Mouse (Mus musculus) monocyte, adult 59 days (primary cell): ENCODE measurements around the gene Gtpbp4. TPM values are rescaled to one million over a fixed set of nuclear protein-coding genes. Genes with fewer than 3 reads are reported as not detected.

ENCODE experiments used
- total RNA-seq, 2 experiments: library from RNA; stranded (reverse); gene quantifications; one replicate each; pipeline ENCODE4 v1.2.4; 2023

Gene Gtpbp4
- total RNA-seq = 10 to 100 TPM; 39.0 to 46.2 TPM

DNA sequence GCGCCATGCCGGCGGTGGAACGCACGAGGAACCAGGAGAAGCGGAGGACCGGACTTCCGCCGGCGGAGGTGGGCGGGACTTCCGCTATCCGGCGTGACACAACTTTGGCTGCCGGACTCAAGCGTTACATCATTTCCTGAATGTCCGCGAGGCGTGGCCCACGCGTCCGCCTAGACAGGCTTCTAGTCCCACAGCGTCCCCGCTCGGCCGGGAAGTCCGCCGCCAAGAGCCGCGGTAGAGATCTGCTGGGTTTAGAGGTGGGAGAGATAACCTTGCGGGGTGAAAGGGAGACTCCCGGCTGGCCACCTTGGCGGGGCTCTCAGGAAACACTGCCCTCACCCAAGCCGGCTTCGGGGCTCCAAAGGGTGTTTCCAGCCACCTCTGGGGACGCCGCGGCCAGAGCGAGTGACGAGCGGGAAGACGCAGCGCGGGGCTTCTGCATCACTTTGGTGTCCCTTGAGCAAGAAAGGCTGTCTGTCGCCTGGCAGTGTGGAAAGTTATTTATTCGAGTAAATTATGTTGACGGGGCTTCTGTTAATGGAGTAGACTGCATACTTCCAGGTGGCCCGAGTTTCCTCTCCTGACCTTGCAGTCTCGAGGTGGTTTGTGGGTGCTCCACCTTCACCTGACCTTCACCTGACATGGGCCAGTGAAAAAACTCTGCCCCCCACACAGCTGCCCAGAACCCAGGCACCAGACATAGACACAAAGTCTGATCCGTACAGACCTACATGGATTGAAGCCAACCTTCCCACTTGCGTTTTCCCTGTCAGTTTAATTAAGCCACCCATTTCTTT lies at the start of gene Gtpbp4:
Gtpbp4 (minus strand) TSS at position 94 of the 797 bp plus-strand sequence.

DNA sequence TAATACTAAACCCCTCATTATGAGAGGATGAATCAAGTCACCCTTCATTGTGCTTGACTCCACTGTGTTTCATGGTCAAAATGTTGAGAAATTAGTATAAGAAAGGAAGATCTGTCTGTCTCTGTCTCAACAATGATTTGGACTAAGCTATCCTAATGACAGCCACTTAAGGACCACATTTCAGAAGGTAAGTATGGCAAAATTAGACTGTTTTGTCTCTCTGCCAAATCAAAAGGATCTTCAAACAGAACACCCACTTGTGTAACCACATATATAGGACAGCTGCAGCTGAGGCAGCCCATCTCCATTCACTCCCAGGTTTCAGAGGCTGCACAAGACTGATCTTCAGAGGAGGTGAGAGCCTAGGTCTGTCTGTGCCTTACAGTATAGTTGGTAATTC lies 43.3 kb downstream of the Gtpbp4 start, which contains the start of gene Idi2:
Idi2 (plus strand) TSS at position 301 of the 400 bp plus-strand sequence.

DNA sequence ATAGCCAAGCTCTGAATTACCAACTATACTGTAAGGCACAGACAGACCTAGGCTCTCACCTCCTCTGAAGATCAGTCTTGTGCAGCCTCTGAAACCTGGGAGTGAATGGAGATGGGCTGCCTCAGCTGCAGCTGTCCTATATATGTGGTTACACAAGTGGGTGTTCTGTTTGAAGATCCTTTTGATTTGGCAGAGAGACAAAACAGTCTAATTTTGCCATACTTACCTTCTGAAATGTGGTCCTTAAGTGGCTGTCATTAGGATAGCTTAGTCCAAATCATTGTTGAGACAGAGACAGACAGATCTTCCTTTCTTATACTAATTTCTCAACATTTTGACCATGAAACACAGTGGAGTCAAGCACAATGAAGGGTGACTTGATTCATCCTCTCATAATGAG lies 47.8 kb downstream of the Gtpbp4 start, which contains the start of gene Gm9745:
Gm9745 (minus strand) TSS at position 101 of the 400 bp plus-strand sequence.

Other genes starting within 250 kb of the Gtpbp4 start
- gene Wdr37, start 124.2 kb downstream of the Gtpbp4 start, total RNA-seq = 10 to 100 TPM; 62.9 to 63.0 TPM
- 10 to 100 TPM; 21.6 to 22.3 TPM for gene Idi1, start 110.6 kb downstream of the Gtpbp4 start, total RNA-seq
- not detected for gene Gm9745, start 47.9 kb downstream of the Gtpbp4 start, total RNA-seq
- not detected for gene Idi2, start 43.2 kb downstream of the Gtpbp4 start, total RNA-seq
- 10 to 100 TPM; 83.0 to 85.4 TPM for gene Larp4b, start 97.8 kb upstream of the Gtpbp4 start, total RNA-seq